Mouse (Mus musculus) layer of hippocampus, adult 9-11 months (tissue): ENCODE results near the gene Ucn2.

Source experiments
- DNase-seq: peaks from one replicate; pipeline ENCODE4 v3.0.0; 2022

The Ucn2 gene

GRCm38 (mm10) chr9:108992620-108993361 lies 7.0 kb downstream of the Ucn2 start:
- DNase-seq = no peak

GRCm38 (mm10) chr9:108996411-108996810 lies 10.6 kb downstream of the Ucn2 start:
- no peak for DNase-seq

- DNase-seq = no peak
These were observed 12.7 kb downstream of the Ucn2 start for GRCm38 (mm10) chr9:108998287-108999166.

GRCm38 (mm10) chr9:108999167-108999526 lies 13.3 kb downstream of the Ucn2 start:
- no peak for DNase-seq

GRCm38 (mm10) chr9:109000726-109001125 lies 14.9 kb downstream of the Ucn2 start:
- no peak for DNase-seq

- no peak for DNase-seq
These were observed 17.4 kb downstream of the Ucn2 start for GRCm38 (mm10) chr9:109003201-109003600.

- no peak for DNase-seq
These were observed 21.4 kb downstream of the Ucn2 start for GRCm38 (mm10) chr9:109007025-109007780.

- DNase-seq = no peak
These were observed 22.3 kb downstream of the Ucn2 start for GRCm38 (mm10) chr9:109008081-109008480.

GRCm38 (mm10) chr9:109008994-109009635 lies 23.3 kb downstream of the Ucn2 start:
- no peak for DNase-seq

GRCm38 (mm10) chr9:109009636-109010315 lies 24.0 kb downstream of the Ucn2 start:
- no peak for DNase-seq

- DNase-seq = no peak
These were observed 24.5 kb downstream of the Ucn2 start for GRCm38 (mm10) chr9:109010316-109010690.

- no peak for DNase-seq
These were observed 29.6 kb downstream of the Ucn2 start for GRCm38 (mm10) chr9:109015397-109015796.

- DNase-seq = no peak
These were observed 31.3 kb downstream of the Ucn2 start for GRCm38 (mm10) chr9:109016973-109017604.

GRCm38 (mm10) chr9:109021428-109021827 lies 35.6 kb downstream of the Ucn2 start:
- no peak for DNase-seq

GRCm38 (mm10) chr9:109022866-109023685 lies 37.3 kb downstream of the Ucn2 start:
- DNase-seq = peak; percentile 66

GRCm38 (mm10) chr9:109027521-109027920 lies 41.7 kb downstream of the Ucn2 start:
- no peak for DNase-seq

- no peak for DNase-seq
These were observed 42.6 kb downstream of the Ucn2 start for GRCm38 (mm10) chr9:109028421-109028820.

- DNase-seq = no peak
These were observed 43.1 kb downstream of the Ucn2 start for GRCm38 (mm10) chr9:109028919-109029318.

- DNase-seq = no peak
These were observed 44.5 kb downstream of the Ucn2 start for GRCm38 (mm10) chr9:109030312-109030711.

GRCm38 (mm10) chr9:109031001-109031400 lies 45.2 kb downstream of the Ucn2 start:
- no peak for DNase-seq

- no peak for DNase-seq
These were observed 45.9 kb downstream of the Ucn2 start for GRCm38 (mm10) chr9:109031686-109032085.
